Mouse (Mus musculus) liver, postnatal 0 days (tissue): ENCODE measurements at regions not wholly inside any gene's neighbourhood (a gene's known extent, or its start where the extent isn't known, plus 50 kb on each side); places are given as distances from the start of the nearest gene placed in this dataset.

ENCODE experiments used
- CTCF ChIP-seq: sonication (generic); IDR thresholded peaks from 2 replicates; pipeline ENCODE4 v1.5.1; 2016; ENCODE audit warnings: antibody characterized with exemption, low read depth
- EP300 ChIP-seq: IDR thresholded peaks from 2 replicates; pipeline ENCODE4 v1.6.1; 2016; ENCODE audit warnings: antibody characterized with exemption, low read depth, mild to moderate bottlenecking

DNA sequence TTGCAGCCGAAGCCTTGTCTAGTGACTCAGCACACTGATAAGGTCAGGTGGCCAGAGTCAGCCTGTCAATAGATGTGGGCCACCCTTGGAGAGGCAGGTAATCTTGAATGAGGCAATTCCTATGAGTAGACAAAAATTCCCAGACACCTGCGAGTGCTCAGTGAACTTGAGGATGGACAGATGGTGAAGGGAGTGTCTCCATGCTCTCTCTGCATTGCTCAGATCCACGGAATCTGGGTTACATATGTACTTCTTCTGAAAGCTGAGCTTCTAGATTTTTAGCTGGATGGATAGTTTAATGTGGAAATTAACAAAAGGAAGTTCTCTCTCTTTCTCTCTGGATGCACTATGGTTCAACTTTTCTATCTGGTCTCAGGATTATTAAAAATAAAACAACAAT lies 396.6 kb upstream of the Fbxo33 start:
- TF ChIP-seq CTCF (no peak), EP300 (no peak)
